Mouse (Mus musculus) CH12.LX (cell line): ENCODE measurements around the gene Zscan18. TPM values are rescaled to one million over a fixed set of nuclear protein-coding genes. Genes with fewer than 3 reads are reported as not detected.

Experiments
- DNase-seq: peaks from one replicate; pipeline ENCODE4 v3.0.0-alpha.2; 2013; ENCODE audit errors: extremely low read depth
- H3K27ac ChIP-seq: 2 replicates; pipeline ENCODE4 v1.5.1; 2012; ENCODE audit warnings: low read depth, mild to moderate bottlenecking, control low read depth, moderate library complexity; ENCODE audit not compliant: insufficient read depth
- H3K27me3 ChIP-seq: replicated peaks from 2 replicates; pipeline ENCODE3; 2012; ENCODE audit warnings: inconsistent platforms
- H3K36me3 ChIP-seq, 2 experiments: replicated peaks in 1 of 2; 2 replicates each; pipeline versions ENCODE3 to v1.6.1; 2012; ENCODE audit warnings: inconsistent platforms in 1 of 2, low read length in 1 of 2, mild to moderate bottlenecking in 1 of 2, mixed read lengths in 1 of 2, moderate library complexity in 1 of 2; ENCODE audit not compliant: control insufficient read depth in 1 of 2, insufficient read depth in 1 of 2
- H3K4me1 ChIP-seq, 2 experiments: 2 replicates each; pipeline ENCODE4 v1.6.1; 2012; ENCODE audit warnings: inconsistent platforms in 1 of 2, moderate library complexity in 1 of 2; ENCODE audit not compliant: insufficient read depth in 2 of 2, control insufficient read depth in 1 of 2
- H3K4me2 ChIP-seq: 2 replicates; pipeline ENCODE4 v1.6.1; 2012; ENCODE audit warnings: low read depth, mild to moderate bottlenecking, control low read depth; ENCODE audit not compliant: poor library complexity, insufficient read depth, severe bottlenecking
- H3K4me3 ChIP-seq, 3 experiments: fragments of 150-350 bp in 1 of 3; sonication (generic) in 1 of 3; replicated peaks in 1 of 3; 2 replicates each; pipeline versions ENCODE3 to v1.5.1; 2011 to 2012; ENCODE audit warnings: low read depth in 2 of 3, low read length in 2 of 3, mild to moderate bottlenecking in 2 of 3, moderate library complexity in 2 of 3, control low read depth in 1 of 3, improper control_type of control experiment in 1 of 3, inconsistent platforms in 1 of 3, mixed read lengths in 1 of 3; ENCODE audit not compliant: poor library complexity in 1 of 3
- H3K79me2 ChIP-seq: replicated peaks from 2 replicates; pipeline ENCODE4 v1.6.1; 2012; ENCODE audit warnings: mild to moderate bottlenecking, moderate library complexity; ENCODE audit not compliant: control insufficient read depth, poor library complexity, insufficient read depth, severe bottlenecking; ENCODE audit errors: extremely low read depth
- H3K9ac ChIP-seq: 2 replicates; pipeline ENCODE4 v1.6.1; 2012; ENCODE audit warnings: low read depth, mild to moderate bottlenecking, control low read depth, moderate library complexity; ENCODE audit not compliant: insufficient read depth
- H3K9me3 ChIP-seq: replicated peaks from 2 replicates; pipeline ENCODE3; 2012; ENCODE audit warnings: low read length, inconsistent platforms, mixed read lengths
- CHD1 ChIP-seq: IDR thresholded peaks from 2 replicates; pipeline ENCODE4 v1.6.1; 2012; ENCODE audit warnings: low read depth, low read length, improper control_type of control experiment, inconsistent platforms
- CTCF ChIP-seq, 2 experiments: IDR thresholded peaks in 1 of 2; conservative IDR thresholded peaks in 1 of 2; 2 replicates each; pipeline ENCODE4 v1.5.1; 2011 to 2012; ENCODE audit warnings: low read depth in 2 of 2, low read length in 2 of 2, improper control_type of control experiment in 1 of 2, inconsistent platforms in 1 of 2, mild to moderate bottlenecking in 1 of 2, moderate library complexity in 1 of 2
- E2F4 ChIP-seq: IDR thresholded peaks from 2 replicates; pipeline ENCODE4 v1.6.1; 2011; ENCODE audit warnings: low read depth, low read length, improper control_type of control experiment; ENCODE audit not compliant: insufficient replicate concordance
- ELF1 ChIP-seq: IDR thresholded peaks from 2 replicates; pipeline ENCODE4 v1.6.1; 2014; ENCODE audit warnings: low read depth, mild to moderate bottlenecking, inconsistent platforms, low read length, improper control_type of control experiment
- GABPA ChIP-seq: IDR thresholded peaks from 2 replicates; pipeline ENCODE4 v1.6.1; 2012; ENCODE audit warnings: low read depth, low read length, improper control_type of control experiment, inconsistent platforms; ENCODE audit not compliant: insufficient replicate concordance
- HCFC1 ChIP-seq: IDR thresholded peaks from 2 replicates; pipeline ENCODE4 v1.6.1; 2012; ENCODE audit warnings: low read depth, mild to moderate bottlenecking, inconsistent platforms, low read length, improper control_type of control experiment
- IRF4 ChIP-seq: IDR thresholded peaks from 2 replicates; pipeline ENCODE4 v1.6.1; 2014; ENCODE audit warnings: low read depth, mild to moderate bottlenecking, inconsistent platforms, low read length, improper control_type of control experiment
- JUN ChIP-seq: IDR thresholded peaks from 2 replicates; pipeline ENCODE4 v1.6.1; 2011; ENCODE audit warnings: low read depth, mild to moderate bottlenecking, low read length, improper control_type of control experiment, moderate library complexity; ENCODE audit not compliant: insufficient read depth
- JUND ChIP-seq: conservative IDR thresholded peaks from 2 replicates; pipeline ENCODE4 v1.6.1; 2011; ENCODE audit warnings: low read depth, low read length, improper control_type of control experiment
- KAT2A ChIP-seq: IDR thresholded peaks from 2 replicates; pipeline ENCODE4 v1.6.1; 2012; ENCODE audit warnings: low read length, improper control_type of control experiment, inconsistent platforms; ENCODE audit not compliant: insufficient replicate concordance
- MAFK ChIP-seq: IDR thresholded peaks from 2 replicates; pipeline ENCODE4 v1.6.1; 2011; ENCODE audit warnings: low read length, improper control_type of control experiment; ENCODE audit not compliant: insufficient replicate concordance
- MAX ChIP-seq: IDR thresholded peaks from 2 replicates; pipeline ENCODE4 v1.6.1; 2011; ENCODE audit warnings: low read length, improper control_type of control experiment
- MAZ ChIP-seq: IDR thresholded peaks from 2 replicates; pipeline ENCODE4 v1.6.1; 2012; ENCODE audit warnings: low read depth, mild to moderate bottlenecking, inconsistent platforms, low read length, improper control_type of control experiment, moderate library complexity
- MEF2A ChIP-seq: IDR thresholded peaks from 2 replicates; pipeline ENCODE4 v1.6.1; 2014; ENCODE audit warnings: low read depth, mild to moderate bottlenecking, inconsistent platforms, low read length, improper control_type of control experiment, borderline replicate concordance
- MXI1 ChIP-seq: IDR thresholded peaks from 2 replicates; pipeline ENCODE4 v1.6.1; 2011; ENCODE audit warnings: mild to moderate bottlenecking, low read depth, low read length, improper control_type of control experiment
- NRF1 ChIP-seq: IDR thresholded peaks from 2 replicates; pipeline ENCODE4 v1.6.1; 2014; ENCODE audit warnings: low read depth, mild to moderate bottlenecking, inconsistent platforms, low read length, improper control_type of control experiment, moderate library complexity
- PAX5 ChIP-seq: IDR thresholded peaks from 2 replicates; pipeline ENCODE4 v1.6.1; 2012; ENCODE audit warnings: low read length, inconsistent platforms, mixed read lengths
- POLR2A ChIP-seq: IDR thresholded peaks from 2 replicates; pipeline ENCODE4 v1.6.1; 2011; ENCODE audit warnings: low read depth, mild to moderate bottlenecking, improper control_type of control experiment, low read length
- RAD21 ChIP-seq: IDR thresholded peaks from 2 replicates; pipeline ENCODE4 v1.6.1; 2011; ENCODE audit warnings: low read depth, mild to moderate bottlenecking, low read length, improper control_type of control experiment, moderate library complexity
- RCOR1 ChIP-seq: conservative IDR thresholded peaks from 2 replicates; pipeline ENCODE4 v1.6.1; 2012; ENCODE audit warnings: low read depth, mild to moderate bottlenecking, inconsistent platforms, low read length, improper control_type of control experiment
- SIN3A ChIP-seq: IDR thresholded peaks from 2 replicates; pipeline ENCODE4 v1.6.1; 2012; ENCODE audit warnings: low read length, improper control_type of control experiment, inconsistent platforms
- SMC3 ChIP-seq: IDR thresholded peaks from 2 replicates; pipeline ENCODE4 v1.6.1; 2011; ENCODE audit warnings: low read depth, low read length, improper control_type of control experiment
- TCF12 ChIP-seq: IDR thresholded peaks from 2 replicates; pipeline ENCODE4 v1.6.1; 2014; ENCODE audit warnings: low read depth, mild to moderate bottlenecking, inconsistent platforms, low read length, improper control_type of control experiment
- ZC3H11A ChIP-seq: IDR thresholded peaks from 2 replicates; pipeline ENCODE4 v1.6.1; 2012; ENCODE audit warnings: low read depth, mild to moderate bottlenecking, inconsistent platforms, low read length, improper control_type of control experiment
- ZKSCAN1 ChIP-seq: IDR thresholded peaks from 2 replicates; pipeline ENCODE4 v1.6.1; 2012; ENCODE audit warnings: low read depth, inconsistent platforms, low read length, improper control_type of control experiment, borderline replicate concordance
- ZNF384 ChIP-seq: IDR thresholded peaks from 2 replicates; pipeline ENCODE4 v1.6.1; 2012; ENCODE audit warnings: low read depth, low read length, improper control_type of control experiment, inconsistent platforms
- dilution Hi-C: fragments of 300-500 bp; cut with MboI; formaldehyde crosslinking; loops from 2 replicates; pipeline ENCODE4 v1.14.3; 2020; ENCODE audit warnings: low sequenced_read_pairs; ENCODE audit not compliant: extremely low pct_unique_long_range_greater_than_20kb, extremely low pct_ligation_motif_present
- in situ Hi-C: fragments of 300-500 bp; cut with MboI; formaldehyde crosslinking; loops from 3 replicates; pipeline ENCODE4 v1.14.3; 2019; ENCODE audit warnings: low sequenced_read_pairs, low pct_ligation_motif_present, low pct_unique_long_range_greater_than_20kb, mixed read lengths
- polyA plus RNA-seq: library from polyadenylated mRNA; unstranded; fragments of >175 nt; gene quantifications from 2 replicates; pipeline ENCODE4 v1.2.1, GENCODE M21; 2012; ENCODE audit warnings: low read depth; ENCODE audit not compliant: insufficient read length
- total RNA-seq, 2 experiments: library from RNA; depleted of rRNA; stranded (reverse); fragments of 300-350 nt in 1 of 2; fragments of >200 nt in 1 of 2; gene quantifications; 2 replicates each; pipeline ENCODE4 v1.2.3; 2012 to 2014

The Zscan18 gene
- total and polyA plus RNA-seq, 3 experiments, result 0.56 to 1.6 (median 1.6) TPM

- TF ChIP-seq MAZ (no peak), E2F4 (no peak), MAFK (no peak), JUND (no peak), RCOR1 (no peak), ZNF384 (no peak)
These were observed 23.1 kb downstream of the Zscan18 start (continued) for GRCm38 (mm10) chr7:12780151-12780830.

GRCm38 (mm10) chr7:12779782-12780150 is 23.7 kb downstream of the Zscan18 start:
- Histone ChIP-seq H3K4me1 (peaks cover 5 to 8% of the 10 kb centered on the region in 2 experiments; a peak in 3 of 4 replicates), H3K4me2 (peak overlapping the region; percentile 73), H3K27me3 (peaks cover 66% of the 10 kb centered on the region), H3K4me3 (peak overlapping the region; percentile 57 to 66 (median 65)), H3K9ac (peak overlapping the region; percentile 33), H3K79me2 (no peaks in the 10 kb centered on the region), H3K36me3 (peaks cover 2 to 4% of the 10 kb centered on the region in 2 experiments), H3K27ac (no peak overlapping the region), H3K9me3 (no peaks in the 10 kb centered on the region)
- dilution Hi-C loops (no loop called here), in situ Hi-C loops (no loop called here)
- DNase-seq, result no peak
- no peak for TF ChIP-seq HCFC1
- TF ChIP-seq TCF12, result no peak
- TF ChIP-seq CHD1, result no peak
- no peak for TF ChIP-seq ZC3H11A
- no peak for TF ChIP-seq ZKSCAN1
- TF ChIP-seq CTCF (conservative IDR thresholded peaks at IDR 0.05 in 1 of 2, IDR thresholded peaks at IDR 0.05 in 1 of 2; ENCODE audit: low read depth in 2 of 2, low read length in 2 of 2), result no peak
- TF ChIP-seq NRF1, result no peak
- TF ChIP-seq GABPA, result no peak
- no peak for TF ChIP-seq SMC3

- dilution Hi-C loops, result no loop called here
- peaks cover 60% of the 10 kb centered on the region for H3K27me3 ChIP-seq
These were observed 24.3 kb downstream of the Zscan18 start for GRCm38 (mm10) chr7:12779141-12779540.

More at GRCm38 (mm10) chr7:12779141-12779540, 24.3 kb downstream of the Zscan18 start:
- H3K27ac ChIP-seq, result no peak overlapping the region
- no peak overlapping the region for H3K4me3 ChIP-seq
- TF ChIP-seq KAT2A (no peak), MXI1 (no peak), RAD21 (no peak), RCOR1 (no peak), ELF1 (no peak), MEF2A (no peak), SIN3A (no peak), CHD1 (no peak), POLR2A (no peak), JUN (no peak), JUND (no peak), PAX5 (no peak), E2F4 (no peak), MAX (no peak), TCF12 (no peak), GABPA (no peak), IRF4 (no peak), HCFC1 (no peak), ZC3H11A (no peak)
- H3K36me3 ChIP-seq, result peaks cover 3 to 4% of the 10 kb centered on the region in 2 experiments
- DNase-seq, result no peak
- H3K4me1 ChIP-seq, result peaks cover 5 to 8% of the 10 kb centered on the region in 2 experiments; a peak in 3 of 4 replicates
- H3K9ac ChIP-seq, result no peak overlapping the region
- in situ Hi-C loops, result no loop called here
- H3K4me2 ChIP-seq, result no peak overlapping the region
- H3K9me3 ChIP-seq, result no peaks in the 10 kb centered on the region
- H3K79me2 ChIP-seq, result no peaks in the 10 kb centered on the region
